Mouse (Mus musculus): ENCODE results near the gene Apobr. TPM values are rescaled to one million over a fixed set of nuclear protein-coding genes. Genes with fewer than 3 reads are reported as not detected.

Gene Apobr
- total and polyA plus RNA-seq, 3 experiments, result 0.23 to 5.4 TPM; not detected in 1

Other genes with a start within 250 kb of the Apobr start
- gene Lat, start 215.4 kb upstream of the Apobr start, total RNA-seq (2012; rRNA removed), result 0.62 and 0.75 TPM in 2 replicates
- gene Lat, start 215.4 kb upstream of the Apobr start, polyA plus RNA-seq (2012; ENCODE audit: insufficient read depth in 1 of 2, insufficient read length in 2 of 2, low read depth in 1 of 2, low replicate concordance in 2 of 2, missing spikeins in 1 of 2), result 1 to 10 TPM in 1 of 2 experiments, not detected in 1; 1.2 TPM
- 28.9 and 33.3 TPM in 2 replicates for gene Spns1, start 207.5 kb upstream of the Apobr start, total RNA-seq (2012; rRNA removed)
- 10 to 100 TPM in 1 of 2 experiments, not detected in 1; 81.6 TPM for gene Spns1, start 207.5 kb upstream of the Apobr start, polyA plus RNA-seq (2012; ENCODE audit: insufficient read depth in 1 of 2, insufficient read length in 2 of 2, low read depth in 1 of 2, low replicate concordance in 2 of 2, missing spikeins in 1 of 2)
- 6.3 and 7.9 TPM in 2 replicates for gene Nfatc2ip, start 188.2 kb upstream of the Apobr start, total RNA-seq (2012; rRNA removed)
- gene Nfatc2ip, start 188.2 kb upstream of the Apobr start, polyA plus RNA-seq (2012; ENCODE audit: insufficient read depth in 1 of 2, insufficient read length in 2 of 2, low read depth in 1 of 2, low replicate concordance in 2 of 2, missing spikeins in 1 of 2), result 10 to 100 TPM in 1 of 2 experiments, not detected in 1; 13.0 TPM
- not detected in 2 replicates for gene Cd19, start 170.1 kb upstream of the Apobr start, total RNA-seq (2012; rRNA removed)
- not detected for gene Cd19, start 170.1 kb upstream of the Apobr start, polyA plus RNA-seq (2012; ENCODE audit: insufficient read depth in 1 of 2, insufficient read length in 2 of 2, low read depth in 1 of 2, low replicate concordance in 2 of 2, missing spikeins in 1 of 2)
- gene Rabep2, start 156.2 kb upstream of the Apobr start, total RNA-seq (2012; rRNA removed), result 12.9 and 15.2 TPM in 2 replicates
- gene Rabep2, start 156.2 kb upstream of the Apobr start, polyA plus RNA-seq (2012; ENCODE audit: insufficient read depth in 1 of 2, insufficient read length in 2 of 2, low read depth in 1 of 2, low replicate concordance in 2 of 2, missing spikeins in 1 of 2), result 10 to 100 TPM in 1 of 2 experiments, not detected in 1; 16.2 TPM
- 0.04 and 0.20 TPM in 2 replicates for gene Atp2a1, start 121.8 kb upstream of the Apobr start, total RNA-seq (2012; rRNA removed)
- gene Atp2a1, start 121.8 kb upstream of the Apobr start, polyA plus RNA-seq (2012; ENCODE audit: insufficient read depth in 1 of 2, insufficient read length in 2 of 2, low read depth in 1 of 2, low replicate concordance in 2 of 2, missing spikeins in 1 of 2), result under 1 TPM in 1 of 2 experiments, not detected in 1; 0.47 TPM
- 11.8 and 13.1 TPM in 2 replicates for gene Sh2b1, start 109.5 kb upstream of the Apobr start, total RNA-seq (2012; rRNA removed)
- gene Sh2b1, start 109.5 kb upstream of the Apobr start, polyA plus RNA-seq (2012; ENCODE audit: insufficient read depth in 1 of 2, insufficient read length in 2 of 2, low read depth in 1 of 2, low replicate concordance in 2 of 2, missing spikeins in 1 of 2), result 10 to 100 TPM in 1 of 2 experiments, not detected in 1; 48.9 TPM
- 224 and 244 TPM in 2 replicates for gene Tufm, start 97.6 kb upstream of the Apobr start, total RNA-seq (2012; rRNA removed)
- 100 to 1,000 TPM in 1 of 2 experiments, not detected in 1; 397 TPM for gene Tufm, start 97.6 kb upstream of the Apobr start, polyA plus RNA-seq (2012; ENCODE audit: insufficient read depth in 1 of 2, insufficient read length in 2 of 2, low read depth in 1 of 2, low replicate concordance in 2 of 2, missing spikeins in 1 of 2)
- gene Atxn2l, start 81.5 kb upstream of the Apobr start, total RNA-seq (2012; rRNA removed), result 40.8 and 52.1 TPM in 2 replicates
- gene Atxn2l, start 81.5 kb upstream of the Apobr start, polyA plus RNA-seq (2012; ENCODE audit: insufficient read depth in 1 of 2, insufficient read length in 2 of 2, low read depth in 1 of 2, low replicate concordance in 2 of 2, missing spikeins in 1 of 2), result 100 to 1,000 TPM; 218 to 821 TPM
- gene Eif3c, start 18.5 kb upstream of the Apobr start, total RNA-seq (2012; rRNA removed), result 233 and 270 TPM in 2 replicates
- gene Eif3c, start 18.5 kb upstream of the Apobr start, polyA plus RNA-seq (2012; ENCODE audit: insufficient read depth in 1 of 2, insufficient read length in 2 of 2, low read depth in 1 of 2, low replicate concordance in 2 of 2, missing spikeins in 1 of 2), result 100 to 1,000 TPM; 404 to 819 TPM
- gene Cln3, start 875 bp downstream of the Apobr start, total RNA-seq (2012; rRNA removed), result 16.2 and 20.5 TPM in 2 replicates
- 10 to 100 TPM in 1 of 2 experiments, not detected in 1; 61.9 TPM for gene Cln3, start 875 bp downstream of the Apobr start, polyA plus RNA-seq (2012; ENCODE audit: insufficient read depth in 1 of 2, insufficient read length in 2 of 2, low read depth in 1 of 2, low replicate concordance in 2 of 2, missing spikeins in 1 of 2)
- not detected in 2 replicates for gene Il27, start 10.0 kb downstream of the Apobr start, total RNA-seq (2012; rRNA removed)
- under 1 TPM in 1 of 2 experiments, not detected in 1; 0.07 TPM for gene Il27, start 10.0 kb downstream of the Apobr start, polyA plus RNA-seq (2012; ENCODE audit: insufficient read depth in 1 of 2, insufficient read length in 2 of 2, low read depth in 1 of 2, low replicate concordance in 2 of 2, missing spikeins in 1 of 2)
- 1.8 and 9.5 TPM in 2 replicates for gene Nupr1, start 45.9 kb downstream of the Apobr start, total RNA-seq (2012; rRNA removed)
- gene Nupr1, start 45.9 kb downstream of the Apobr start, polyA plus RNA-seq (2012; ENCODE audit: insufficient read depth in 1 of 2, insufficient read length in 2 of 2, low read depth in 1 of 2, low replicate concordance in 2 of 2, missing spikeins in 1 of 2), result 10 to 100 TPM in 1 of 2 experiments, not detected in 1; 11.0 TPM
- gene Sgf29, start 64.4 kb downstream of the Apobr start, total RNA-seq (2012; rRNA removed), result 56.1 and 81.7 TPM in 2 replicates
- gene Sgf29, start 64.4 kb downstream of the Apobr start, polyA plus RNA-seq (2012; ENCODE audit: insufficient read depth in 1 of 2, insufficient read length in 2 of 2, low read depth in 1 of 2, low replicate concordance in 2 of 2, missing spikeins in 1 of 2), result 100 to 1,000 TPM in 1 of 2 experiments, not detected in 1; 117 TPM
- not detected in 2 replicates for gene Sult1a1, start 91.5 kb downstream of the Apobr start, total RNA-seq (2012; rRNA removed)
- gene Sult1a1, start 91.5 kb downstream of the Apobr start, polyA plus RNA-seq (2012; ENCODE audit: insufficient read depth in 1 of 2, insufficient read length in 2 of 2, low read depth in 1 of 2, low replicate concordance in 2 of 2, missing spikeins in 1 of 2), result under 1 TPM in 1 of 2 experiments, not detected in 1; 0.36 TPM
- gene Bola2, start 110.5 kb downstream of the Apobr start, total RNA-seq (2012; rRNA removed), result 138 and 163 TPM in 2 replicates
- gene Bola2, start 110.5 kb downstream of the Apobr start, polyA plus RNA-seq (2012; ENCODE audit: insufficient read depth in 1 of 2, insufficient read length in 2 of 2, low read depth in 1 of 2, low replicate concordance in 2 of 2, missing spikeins in 1 of 2), result 100 to 1,000 TPM in 1 of 2 experiments, not detected in 1; 436 TPM
- 4.6 and 5.4 TPM in 2 replicates for gene Slx1b, start 110.8 kb downstream of the Apobr start, total RNA-seq (2012; rRNA removed)
- 10 to 100 TPM in 1 of 2 experiments, not detected in 1; 10.2 TPM for gene Slx1b, start 110.8 kb downstream of the Apobr start, polyA plus RNA-seq (2012; ENCODE audit: insufficient read depth in 1 of 2, insufficient read length in 2 of 2, low read depth in 1 of 2, low replicate concordance in 2 of 2, missing spikeins in 1 of 2)
- gene Coro1a, start 122.8 kb downstream of the Apobr start, total RNA-seq (2012; rRNA removed), result 195 and 279 TPM in 2 replicates
- 100 to 1,000 TPM in 1 of 2 experiments, not detected in 1; 204 TPM for gene Coro1a, start 122.8 kb downstream of the Apobr start, polyA plus RNA-seq (2012; ENCODE audit: insufficient read depth in 1 of 2, insufficient read length in 2 of 2, low read depth in 1 of 2, low replicate concordance in 2 of 2, missing spikeins in 1 of 2)
- gene Mapk3, start 174.7 kb downstream of the Apobr start, total RNA-seq (2012; rRNA removed), result 5.2 and 7.1 TPM in 2 replicates
- gene Mapk3, start 174.7 kb downstream of the Apobr start, polyA plus RNA-seq (2012; ENCODE audit: insufficient read depth in 1 of 2, insufficient read length in 2 of 2, low read depth in 1 of 2, low replicate concordance in 2 of 2, missing spikeins in 1 of 2), result 10 to 100 TPM in 1 of 2 experiments, not detected in 1; 45.1 TPM
- gene Gdpd3, start 181.4 kb downstream of the Apobr start, total RNA-seq (2012; rRNA removed), result 12.6 and 12.7 TPM in 2 replicates
- gene Gdpd3, start 181.4 kb downstream of the Apobr start, polyA plus RNA-seq (2012; ENCODE audit: insufficient read depth in 1 of 2, insufficient read length in 2 of 2, low read depth in 1 of 2, low replicate concordance in 2 of 2, missing spikeins in 1 of 2), result 10 to 100 TPM in 1 of 2 experiments, not detected in 1; 13.0 TPM
- 2.1 and 2.7 TPM in 2 replicates for gene Ypel3, start 192.0 kb downstream of the Apobr start, total RNA-seq (2012; rRNA removed)
- gene Ypel3, start 192.0 kb downstream of the Apobr start, polyA plus RNA-seq (2012; ENCODE audit: insufficient read depth in 1 of 2, insufficient read length in 2 of 2, low read depth in 1 of 2, low replicate concordance in 2 of 2, missing spikeins in 1 of 2), result 10 to 100 TPM in 1 of 2 experiments, not detected in 1; 12.6 TPM
- gene Tbx6, start 196.5 kb downstream of the Apobr start, total RNA-seq (2012; rRNA removed), result 0.12 and 0.13 TPM in 2 replicates
- gene Tbx6, start 196.5 kb downstream of the Apobr start, polyA plus RNA-seq (2012; ENCODE audit: insufficient read depth in 1 of 2, insufficient read length in 2 of 2, low read depth in 1 of 2, low replicate concordance in 2 of 2, missing spikeins in 1 of 2), result under 1 TPM in 1 of 2 experiments, not detected in 1; 0.15 TPM
- 255 and 257 TPM in 2 replicates for gene Ppp4c, start 207.6 kb downstream of the Apobr start, total RNA-seq (2012; rRNA removed)
- 100 to 1,000 TPM; 265 to 540 TPM for gene Ppp4c, start 207.6 kb downstream of the Apobr start, polyA plus RNA-seq (2012; ENCODE audit: insufficient read depth in 1 of 2, insufficient read length in 2 of 2, low read depth in 1 of 2, low replicate concordance in 2 of 2, missing spikeins in 1 of 2)
- gene Fam57b, start 212.7 kb downstream of the Apobr start, total RNA-seq (2012; rRNA removed), result 1.7 TPM in 2 replicates
- under 1 TPM in 1 of 2 experiments, not detected in 1; 0.50 TPM for gene Fam57b, start 212.7 kb downstream of the Apobr start, polyA plus RNA-seq (2012; ENCODE audit: insufficient read depth in 1 of 2, insufficient read length in 2 of 2, low read depth in 1 of 2, low replicate concordance in 2 of 2, missing spikeins in 1 of 2)
- gene 4930451I11Rik, start 246.7 kb downstream of the Apobr start, total RNA-seq (2012; rRNA removed), result not detected in 2 replicates
- gene 4930451I11Rik, start 246.7 kb downstream of the Apobr start, polyA plus RNA-seq (2012; ENCODE audit: insufficient read depth in 1 of 2, insufficient read length in 2 of 2, low read depth in 1 of 2, low replicate concordance in 2 of 2, missing spikeins in 1 of 2), result not detected